Mouse (Mus musculus): ENCODE data around the gene Mvb12b.
"Not testable (repeated sequence)": the region's sequence is repeated elsewhere in the genome, so short reads cannot be mapped to it uniquely, and the experiment has no call there.

Mvb12b gene

DNA sequence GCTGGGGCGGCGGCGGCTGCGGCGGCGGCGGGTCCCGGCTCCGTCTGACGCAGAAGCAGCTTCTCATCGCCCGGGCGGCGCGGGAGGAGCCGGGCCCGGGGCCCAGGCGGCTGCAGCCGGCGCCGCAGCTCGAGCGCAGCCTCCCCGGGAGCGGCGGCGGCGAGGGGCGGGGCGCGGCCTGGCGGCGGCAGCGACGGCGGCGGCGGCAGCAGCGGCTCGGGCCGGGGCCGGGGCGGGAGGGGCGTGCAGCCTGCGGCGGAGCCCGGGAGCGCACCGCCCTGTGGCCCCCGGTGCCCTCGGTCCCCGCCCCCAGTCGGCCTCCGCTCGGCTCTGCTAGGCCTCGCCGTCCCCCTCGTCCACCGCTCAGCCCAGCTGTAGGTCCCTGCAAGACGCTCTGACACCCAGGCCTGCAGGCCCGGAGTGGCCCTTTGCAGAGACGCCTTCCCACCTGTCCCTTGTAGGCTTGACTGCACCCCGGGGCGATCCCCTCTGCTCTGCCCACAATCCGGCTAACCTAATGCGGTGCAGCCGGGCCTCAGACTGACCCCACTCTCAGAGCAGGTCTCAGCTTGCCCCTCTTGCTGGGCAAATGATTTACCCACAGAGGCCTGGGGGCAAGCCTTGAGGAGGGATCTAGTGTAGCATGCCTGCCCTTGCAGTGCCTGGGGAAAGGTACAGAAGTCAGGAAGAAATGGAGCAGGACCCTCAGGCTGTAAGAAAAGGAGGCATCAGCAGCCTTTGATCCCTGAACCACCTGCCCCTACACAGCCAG, at the start of gene Mvb12b:
Gene Mvb12b, minus strand, starts transcription at position 619 of the 772 bp plus-strand sequence.
- peak; percentile 71 for DNase-seq (ENCODE audit: low spot score)

DNA sequence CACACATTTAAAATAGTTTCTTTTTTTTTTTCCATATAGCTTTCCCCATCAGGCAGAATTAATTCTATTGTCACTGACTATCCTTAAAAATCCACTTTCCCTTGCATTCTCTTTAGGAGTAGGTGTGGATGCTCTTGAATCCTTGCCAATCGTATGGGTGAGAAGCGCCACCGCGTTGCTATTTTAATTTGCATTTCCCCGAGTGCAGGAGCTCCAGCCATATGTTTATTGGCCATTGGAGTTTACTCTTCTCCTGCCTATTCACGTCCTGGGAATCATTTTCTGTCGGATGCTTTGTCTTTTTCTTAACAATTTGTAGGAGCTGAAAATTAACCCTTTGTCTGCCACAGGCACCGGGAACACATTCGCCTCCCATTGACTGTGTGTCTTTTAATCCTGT, 48.0 kb upstream of the Mvb12b start:
- no peak for DNase-seq (ENCODE audit: low spot score)

DNA sequence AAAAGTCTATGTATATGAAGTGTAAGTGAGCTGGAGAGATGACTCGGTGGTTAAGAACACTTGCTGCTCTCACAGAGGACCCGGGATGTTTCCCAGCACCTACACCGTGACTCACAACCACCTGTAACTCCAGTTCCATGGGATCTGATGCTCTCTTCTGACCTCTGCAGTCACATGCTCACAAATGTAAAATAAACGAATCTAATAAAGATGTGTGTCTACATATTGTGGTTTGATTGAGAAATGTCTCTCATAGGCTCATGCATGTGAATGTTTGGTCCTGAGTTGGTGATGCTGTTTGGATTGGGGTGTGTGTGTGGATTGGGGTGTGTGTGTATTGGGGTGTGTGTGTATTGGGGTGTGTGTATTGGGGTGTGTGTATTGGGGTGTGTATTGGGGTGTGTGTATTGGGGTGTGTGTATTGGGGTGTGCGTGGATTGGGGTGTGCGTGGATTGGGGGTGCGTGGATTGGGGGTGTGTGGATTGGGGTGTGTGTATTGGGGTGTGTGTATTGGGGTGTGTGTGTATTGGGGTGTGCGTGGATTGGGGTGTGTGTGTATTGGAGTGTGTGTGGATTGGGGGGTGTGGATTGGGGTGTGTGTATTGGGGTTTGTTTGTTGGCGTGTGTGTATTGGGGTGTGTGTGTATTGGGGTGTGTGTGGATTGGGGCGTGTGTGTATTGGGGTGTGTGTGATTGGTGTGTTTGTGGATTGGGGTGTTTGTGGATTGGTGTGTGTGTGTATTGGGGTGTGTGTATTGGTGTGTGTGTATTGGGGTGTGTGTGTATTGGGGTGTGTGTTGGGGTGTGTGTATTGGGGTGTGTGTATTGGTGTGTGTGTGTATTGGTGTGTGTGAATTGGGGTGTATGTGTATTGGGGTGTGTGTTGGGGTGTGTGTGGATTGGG, 46.1 kb upstream of the Mvb12b start:
- no peak for DNase-seq (ENCODE audit: low spot score)

GRCm38 (mm10) chr2:33931161-33931560, 43.4 kb upstream of the Mvb12b start:
- DNase-seq (ENCODE audit: low spot score) = no peak

GRCm38 (mm10) chr2:33925288-33925687, 37.5 kb upstream of the Mvb12b start:
- no peak for DNase-seq (ENCODE audit: low spot score)

GRCm38 (mm10) chr2:33923482-33923881, 35.7 kb upstream of the Mvb12b start:
- no peak for DNase-seq (ENCODE audit: low spot score)

DNA sequence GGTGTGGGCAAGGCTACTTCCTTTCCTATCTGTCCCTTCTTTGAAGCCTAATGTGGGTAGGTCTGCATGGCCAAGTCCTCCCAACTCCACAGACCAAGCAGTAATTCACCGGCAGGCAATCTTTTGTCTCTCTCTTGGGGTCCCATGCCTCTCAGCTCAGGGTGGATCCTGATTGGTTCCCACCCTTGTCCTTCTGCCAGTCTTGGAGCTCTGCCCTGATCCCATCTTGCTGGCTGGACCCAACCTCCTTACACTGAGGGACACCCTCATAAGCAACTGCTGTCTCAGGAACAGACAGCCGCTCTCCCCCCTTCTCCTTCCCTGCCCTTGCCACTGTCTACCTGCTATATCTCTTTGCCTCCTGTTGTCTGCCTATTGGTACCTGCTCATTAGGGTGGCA, 34.7 kb upstream of the Mvb12b start:
- DNase-seq (ENCODE audit: low spot score) = no peak

- DNase-seq (ENCODE audit: low spot score) = peak; percentile 11
Observed at GRCm38 (mm10) chr2:33919934-33920615, 32.3 kb upstream of the Mvb12b start.

- DNase-seq (ENCODE audit: low spot score) = no peak
Observed at GRCm38 (mm10) chr2:33918824-33919223, 31.1 kb upstream of the Mvb12b start.

- DNase-seq (ENCODE audit: low spot score) = peak; percentile 60
Observed at GRCm38 (mm10) chr2:33918318-33918717, 30.6 kb upstream of the Mvb12b start.

GRCm38 (mm10) chr2:33916603-33917002, 28.9 kb upstream of the Mvb12b start:
- DNase-seq (ENCODE audit: low spot score) = no peak

- DNase-seq (ENCODE audit: low spot score) = no peak
Observed at GRCm38 (mm10) chr2:33914998-33915397, 27.3 kb upstream of the Mvb12b start.

GRCm38 (mm10) chr2:33914334-33914733, 26.6 kb upstream of the Mvb12b start:
- DNase-seq (ENCODE audit: low spot score) = no peak

DNA sequence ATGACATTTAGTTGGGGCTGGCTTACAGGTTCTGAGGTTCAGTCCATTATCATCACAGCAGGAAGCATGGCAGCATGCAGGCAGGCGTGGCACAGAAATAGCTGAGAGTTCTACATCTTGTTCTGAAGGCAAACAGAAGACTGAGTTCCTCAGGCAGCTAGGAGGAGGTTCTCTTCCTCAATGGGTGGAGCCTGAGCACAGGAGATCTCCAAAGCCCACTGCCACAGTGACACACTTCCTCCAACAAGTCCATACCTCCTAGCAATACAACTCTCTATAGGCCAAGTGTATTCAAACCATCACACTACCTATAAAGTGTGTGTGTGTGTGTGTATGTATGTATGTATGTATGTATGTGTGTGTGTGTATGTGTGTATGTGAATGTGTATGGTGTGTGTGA, 25.9 kb upstream of the Mvb12b start:
- not testable (repeated sequence) for DNase-seq (ENCODE audit: low spot score)

DNA sequence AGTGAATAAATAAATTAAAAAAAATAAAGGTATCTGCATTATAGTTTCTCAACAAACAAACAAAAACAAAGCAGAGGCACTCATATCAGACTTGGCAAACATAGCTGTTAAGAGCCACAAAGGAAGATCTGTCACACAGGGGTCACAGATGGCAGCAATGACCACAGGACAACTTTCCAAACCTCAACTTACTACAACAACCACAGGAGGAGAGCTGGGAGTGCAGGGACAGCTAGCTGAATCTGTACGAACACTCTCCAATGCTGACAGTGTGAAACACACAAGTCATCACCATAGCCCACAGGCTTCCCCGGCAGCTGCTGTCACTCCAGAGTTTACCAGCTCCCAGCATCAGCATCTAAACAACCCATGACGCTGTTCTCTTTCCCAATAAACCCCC, 25.0 kb upstream of the Mvb12b start:
- no peak for DNase-seq (ENCODE audit: low spot score)

DNA sequence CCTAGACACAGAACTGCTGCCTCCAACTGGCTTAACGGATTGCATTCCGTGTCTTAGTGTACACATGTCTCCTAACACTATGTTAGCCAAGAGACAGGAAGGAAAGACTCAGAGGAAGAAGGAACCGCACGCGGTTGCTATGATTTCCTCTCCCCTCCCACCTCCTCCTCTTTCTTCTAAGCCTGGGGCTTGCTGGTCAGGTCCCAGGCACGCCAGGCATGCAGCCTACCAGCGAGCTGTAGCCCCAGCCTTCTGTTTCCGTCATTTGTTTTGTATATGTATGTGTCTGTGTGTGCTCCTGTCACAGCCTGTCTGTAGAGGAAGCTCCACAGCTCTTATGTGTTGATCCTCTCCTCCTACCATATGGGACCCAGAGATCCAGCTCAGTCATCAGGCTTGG, 20.6 kb upstream of the Mvb12b start:
- DNase-seq (ENCODE audit: low spot score) = no peak

DNA sequence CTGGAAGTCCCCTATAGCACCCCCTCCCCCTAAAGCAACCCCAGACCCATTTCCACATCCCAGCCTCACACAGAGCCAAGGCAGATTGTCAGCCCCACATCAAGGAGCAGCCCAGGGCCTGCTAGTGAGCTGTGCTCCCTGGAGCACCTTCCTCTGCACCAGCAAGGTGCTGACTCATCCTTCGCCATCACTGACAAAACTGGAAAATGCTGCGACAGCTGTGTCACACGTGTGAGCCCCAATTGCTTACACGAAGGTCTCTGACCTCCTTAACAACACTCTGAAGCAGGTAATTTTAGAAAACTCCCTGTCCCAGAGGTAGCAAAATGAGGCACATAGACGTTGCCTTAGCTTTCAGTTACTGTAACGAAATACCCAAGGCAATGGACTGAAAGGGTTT, 19.4 kb upstream of the Mvb12b start:
- no peak for DNase-seq (ENCODE audit: low spot score)

- DNase-seq (ENCODE audit: low spot score) = no peak
Observed at GRCm38 (mm10) chr2:33895829-33896228, 8.1 kb upstream of the Mvb12b start.

DNA sequence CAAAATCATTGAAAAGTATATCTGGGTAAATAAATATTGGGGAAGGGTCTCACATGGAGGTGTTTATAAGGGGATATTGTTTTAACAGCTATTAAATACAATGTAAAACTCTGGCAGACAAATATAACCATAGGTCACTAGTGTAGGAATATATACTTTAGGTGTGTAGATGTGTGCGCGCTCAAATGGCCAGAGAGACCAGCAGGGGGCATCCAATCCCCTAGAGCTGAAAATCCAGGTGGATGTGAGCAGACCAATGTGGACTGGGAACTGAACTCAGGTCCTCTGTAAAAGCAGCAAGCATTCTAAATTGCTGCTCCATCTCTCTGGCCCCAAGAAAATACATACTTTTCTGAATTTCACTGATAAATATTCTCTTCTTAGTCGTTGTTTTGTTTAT, 5.4 kb upstream of the Mvb12b start:
- DNase-seq (ENCODE audit: low spot score) = no peak

- DNase-seq (ENCODE audit: low spot score) = no peak
Observed at GRCm38 (mm10) chr2:33892354-33892753, 4.6 kb upstream of the Mvb12b start.

- no peak for DNase-seq (ENCODE audit: low spot score)
Observed at GRCm38 (mm10) chr2:33888100-33888385, 297 bp upstream of the Mvb12b start.

DNA sequence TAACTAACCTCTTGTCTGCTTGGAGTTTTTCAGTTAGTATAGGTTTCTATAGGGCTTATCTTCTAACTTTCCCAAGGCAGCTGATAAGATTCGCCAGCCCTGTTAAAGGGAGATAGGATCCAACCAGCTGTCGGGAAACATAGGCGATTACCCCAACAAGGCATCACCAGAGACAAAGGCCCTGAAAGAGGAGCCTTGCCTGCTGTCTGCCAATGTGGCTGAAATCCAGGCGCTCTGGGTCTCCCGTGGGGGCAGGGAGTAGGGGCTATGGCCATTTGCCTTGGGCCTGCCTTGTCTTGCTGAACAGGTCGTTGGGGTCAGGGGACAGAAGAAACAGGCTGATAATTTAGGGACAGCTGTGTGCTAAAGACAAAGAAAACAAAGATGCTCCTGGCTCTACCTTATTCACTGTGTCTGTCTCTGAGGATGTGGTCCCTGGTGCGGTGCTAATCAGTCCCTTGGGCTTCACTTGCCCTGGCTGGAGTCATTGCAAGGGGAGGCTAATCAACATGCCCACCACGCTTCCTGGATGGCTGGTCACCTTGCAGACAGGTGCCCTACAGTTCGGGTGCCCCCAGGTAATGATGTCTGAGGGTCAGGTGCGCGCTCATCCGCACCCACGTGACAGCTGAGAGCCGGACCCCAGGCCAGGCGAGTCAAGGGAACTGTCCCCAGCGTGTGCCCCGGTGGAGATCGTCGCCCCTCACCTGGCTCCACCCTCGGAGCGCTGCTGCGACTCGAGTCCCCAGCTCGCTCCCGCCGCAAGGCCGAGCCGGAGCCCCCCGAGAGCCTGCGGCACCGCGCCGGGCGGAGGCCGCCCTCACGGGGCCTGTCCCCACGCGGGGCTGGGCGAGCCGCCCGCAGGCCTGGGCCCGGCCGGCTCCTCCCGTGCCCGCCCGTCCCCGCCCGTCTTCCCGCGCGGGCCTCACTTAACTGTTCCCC, 1.1 kb downstream of the Mvb12b start:
- peak; percentile 55 for DNase-seq (ENCODE audit: low spot score)

All from testis, postnatal 14 days (tissue).